ENCODE assay signal across 12 mouse cellular contexts in genomic region chr8:122531312-122531711, GRCm38 (mm10). TPM values are rescaled to one million over a fixed set of nuclear protein-coding genes. Genes with fewer than 3 reads are reported as not detected.
DNase-seq lines count a peak whose midpoint lies in the region; ATAC-seq and TF ChIP-seq lines count a peak whose summit lies in the region.
"Had no signal": no experiment of that assay in that cellular context is flagged by ENCODE, and none has a peak within 500 bp of the region (broad histone marks: within the 10 kb centered on the region; RNA-seq: fewer than 3 reads in every experiment).

No protein-coding gene starts in this region.

- no peak overlapping the region for H3K4me3 ChIP-seq in heart, embryonic 10.5 days
- H3K4me3 ChIP-seq in lung, embryonic 16.5 days (ENCODE audit: low read length): no peak overlapping the region
- no peak overlapping the region for H3K4me3 ChIP-seq in heart, embryonic 14.5 days (ENCODE audit: control insufficient read depth in 1 of 2, insufficient read depth in 1 of 2, low read depth in 1 of 2, low read length in 2 of 2)
- no peak overlapping the region for H3K4me3 ChIP-seq in liver, postnatal 0 days (ENCODE audit: low read depth, low read length)
- H3K4me3 ChIP-seq: forebrain, embryonic 12.5 days had no signal

- H3K9ac ChIP-seq in lung, embryonic 16.5 days (ENCODE audit: low read length): no peak overlapping the region
- H3K9ac ChIP-seq in heart, embryonic 14.5 days (ENCODE audit: low read length): peak overlapping the region; percentile 22; the same call in 1 of the 2 replicates
- no peak overlapping the region for H3K9ac ChIP-seq in liver, postnatal 0 days (replicated peaks)
- H3K9ac ChIP-seq: forebrain, embryonic 12.5 days had no signal

- H3K9me3 ChIP-seq in heart, embryonic 10.5 days: no peaks in the 10 kb centered on the region
- no peaks in the 10 kb centered on the region for H3K9me3 ChIP-seq in lung, embryonic 16.5 days (ENCODE audit: control insufficient read depth, low read length)
- no peaks in the 10 kb centered on the region for H3K9me3 ChIP-seq in heart, embryonic 14.5 days (ENCODE audit: control insufficient read depth, low read length)
- H3K9me3 ChIP-seq in liver, postnatal 0 days (ENCODE audit: low read length): no peaks in the 10 kb centered on the region
- H3K9me3 ChIP-seq: forebrain, embryonic 12.5 days had no signal

- intact Hi-C loops in heart, postnatal 14 days (cut with DNase I): loop anchor here (2.0 kb wide), 1 partner anchor 15 kb away; no protein-coding TSS in a partner anchor

- 66% methylated on average over 8 of the region's 8 CpGs for WGBS in heart, embryonic 10.5 days
- 72% methylated on average over 8 of the region's 8 CpGs for WGBS in lung, embryonic 16.5 days
- 54% methylated on average over 8 of the region's 8 CpGs for WGBS in heart, embryonic 14.5 days
- 84% methylated on average over 8 of the region's 8 CpGs for WGBS in liver, postnatal 0 days (ENCODE audit: insufficient replicate concordance)

- H3K36me3 ChIP-seq in heart, embryonic 10.5 days: peaks cover 31% of the 10 kb centered on the region
- no peaks in the 10 kb centered on the region for H3K36me3 ChIP-seq in lung, embryonic 16.5 days (ENCODE audit: control insufficient read depth, insufficient read depth, low read length)
- no peaks in the 10 kb centered on the region for H3K36me3 ChIP-seq in heart, embryonic 14.5 days (ENCODE audit: control insufficient read depth, insufficient read depth, low read length)
- H3K36me3 ChIP-seq in liver, postnatal 0 days (replicated peaks; ENCODE audit: insufficient read depth, low read length): no peaks in the 10 kb centered on the region; the same call in 1 of the 2 replicates
- H3K36me3 ChIP-seq: forebrain, embryonic 12.5 days had no signal

- H3K4me1 ChIP-seq in heart, embryonic 10.5 days: peaks cover 74% of the 10 kb centered on the region
- peaks cover 22% of the 10 kb centered on the region for H3K4me1 ChIP-seq in lung, embryonic 16.5 days (replicated peaks; ENCODE audit: control insufficient read depth, insufficient read depth, low read length)
- peaks cover 20 to 37% of the 10 kb centered on the region in 2 experiments for H3K4me1 ChIP-seq in heart, embryonic 14.5 days (ENCODE audit: control insufficient read depth in 2 of 2, insufficient read depth in 2 of 2, low read length in 2 of 2)
- H3K4me1 ChIP-seq in liver, postnatal 0 days (ENCODE audit: insufficient read depth): peaks cover 17% of the 10 kb centered on the region
- H3K4me1 ChIP-seq: forebrain, embryonic 12.5 days had no signal

- no peak for TF ChIP-seq CTCF in liver, postnatal 0 days (IDR thresholded peaks at IDR 0.05; ENCODE audit: low read depth)

- H3K27ac ChIP-seq in heart, embryonic 10.5 days: peak overlapping the region; percentile 85
- peak overlapping the region; percentile 0 for H3K27ac ChIP-seq in lung, embryonic 16.5 days (ENCODE audit: low read length)
- H3K27ac ChIP-seq in heart, embryonic 14.5 days (replicated peaks in 1 of 2; ENCODE audit: control insufficient read depth in 1 of 2, insufficient read depth in 1 of 2, low read depth in 2 of 2, low read length in 2 of 2): peak overlapping the region; percentile 65 to 73
- H3K27ac ChIP-seq in liver, postnatal 0 days (ENCODE audit: low read depth): peak overlapping the region; percentile 44
- H3K27ac ChIP-seq: forebrain, embryonic 12.5 days had no signal

- ATAC-seq in lung, embryonic 16.5 days (ENCODE audit: low read depth): no peak
- ATAC-seq in heart, embryonic 14.5 days (ENCODE audit: insufficient number of reproducible peaks, insufficient read depth, low FRiP score, low read depth): no peak
- 0 out of 2 replicates have a peak, but pooled peaks have one; percentile 21 for ATAC-seq in liver, postnatal 0 days

- no peak for DNase-seq in heart, embryonic 10.5 days (ENCODE audit: low spot score)
- no peak for DNase-seq in heart, postnatal 14 days
- DNase-seq in lung, postnatal 10 days: no peak
- no peak for DNase-seq in liver, postnatal 0 days
- no peak for DNase-seq in adrenal gland, postnatal 10 days
- no peak for DNase-seq in T-cell, adult 2 months (ENCODE audit: low spot score)
- DNase-seq: cerebellum, adult 8-10 months; thymus, postnatal 4 days had no signal

- TF ChIP-seq EP300 in liver, postnatal 0 days (IDR thresholded peaks at IDR 0.05; ENCODE audit: low read depth): no peak

- H3K27me3 ChIP-seq in heart, embryonic 10.5 days (ENCODE audit: insufficient read depth, poor library complexity, severe bottlenecking): no peaks in the 10 kb centered on the region
- H3K27me3 ChIP-seq in lung, embryonic 16.5 days (ENCODE audit: control insufficient read depth, insufficient read depth, low read depth, low read length): no peaks in the 10 kb centered on the region
- H3K27me3 ChIP-seq in heart, embryonic 14.5 days (ENCODE audit: control insufficient read depth, insufficient read depth, low read length): no peaks in the 10 kb centered on the region
- H3K27me3 ChIP-seq in liver, postnatal 0 days (ENCODE audit: insufficient read depth, low read length): no peaks in the 10 kb centered on the region

- H3K4me2 ChIP-seq in lung, embryonic 16.5 days (ENCODE audit: low read depth, low read length): no peak overlapping the region
- no peak overlapping the region; the same call in 1 of the 2 replicates for H3K4me2 ChIP-seq in heart, embryonic 14.5 days (ENCODE audit: low read length)
- no peak overlapping the region for H3K4me2 ChIP-seq in liver, postnatal 0 days (ENCODE audit: low read depth, low read length)
- H3K4me2 ChIP-seq: forebrain, embryonic 12.5 days; midbrain, embryonic 11.5 days had no signal

RNA-seq across cellular contexts. Expression of gene Piezo1, which starts 19.8 kb away (rescaled TPM):
- 23.7 and 29.3 TPM in 2 replicates for polyA plus RNA-seq in heart, embryonic 10.5 days (2016; fragmentation: Nextera tagmentation; extraction: Ambion mirVana)
- total RNA-seq in heart, postnatal 14 days (2021): 10 to 100 TPM; 27.2 to 30.2 TPM
- 23.3 and 30.0 TPM in 2 replicates for polyA plus RNA-seq in lung, embryonic 16.5 days (2015; fragmentation: Nextera tagmentation; extraction: Ambion mirVana)
- 14.9 and 16.3 TPM in 2 replicates for polyA plus RNA-seq in heart, embryonic 14.5 days (2014; fragmentation: Nextera tagmentation; extraction: Ambion mirVana)
- 2.6 and 3.4 TPM in 2 replicates for polyA plus RNA-seq in liver, postnatal 0 days (2015; fragmentation: Nextera tagmentation; extraction: Ambion mirVana)
- total RNA-seq in adrenal gland, postnatal 10 days (2021): 10 to 100 TPM; 31.5 to 41.5 TPM

RNA-seq across cellular contexts. Expression of gene Cdt1, which starts 36.5 kb away (rescaled TPM):
- 47.6 TPM in 2 replicates for polyA plus RNA-seq in heart, embryonic 10.5 days (2016; fragmentation: Nextera tagmentation; extraction: Ambion mirVana)
- total RNA-seq in heart, postnatal 14 days (2021): 1 to 10 TPM; 3.6 to 4.6 TPM
- polyA plus RNA-seq in lung, embryonic 16.5 days (2015; fragmentation: Nextera tagmentation; extraction: Ambion mirVana): 39.1 and 41.1 TPM in 2 replicates
- 23.2 and 27.6 TPM in 2 replicates for polyA plus RNA-seq in heart, embryonic 14.5 days (2014; fragmentation: Nextera tagmentation; extraction: Ambion mirVana)
- polyA plus RNA-seq in liver, postnatal 0 days (2015; fragmentation: Nextera tagmentation; extraction: Ambion mirVana): 19.8 and 23.7 TPM in 2 replicates
- total RNA-seq in adrenal gland, postnatal 10 days (2021): 10 to 100 TPM; 17.2 to 20.7 TPM

RNA-seq across cellular contexts. Expression of gene Aprt, which starts 45.4 kb away (rescaled TPM):
- 318 and 361 TPM in 2 replicates for polyA plus RNA-seq in heart, embryonic 10.5 days (2016; fragmentation: Nextera tagmentation; extraction: Ambion mirVana)
- total RNA-seq in heart, postnatal 14 days (2021): 10 to 100 TPM; 32.7 to 34.5 TPM
- polyA plus RNA-seq in lung, embryonic 16.5 days (2015; fragmentation: Nextera tagmentation; extraction: Ambion mirVana): 279 and 290 TPM in 2 replicates
- polyA plus RNA-seq in heart, embryonic 14.5 days (2014; fragmentation: Nextera tagmentation; extraction: Ambion mirVana): 240 and 243 TPM in 2 replicates
- 223 and 249 TPM in 2 replicates for polyA plus RNA-seq in liver, postnatal 0 days (2015; fragmentation: Nextera tagmentation; extraction: Ambion mirVana)
- total RNA-seq in adrenal gland, postnatal 10 days (2021): 10 to 100 TPM; 67.5 to 72.3 TPM

RNA-seq across cellular contexts. Expression of gene Ctu2, which starts 55.4 kb away (rescaled TPM):
- polyA plus RNA-seq in heart, embryonic 10.5 days (2016; fragmentation: Nextera tagmentation; extraction: Ambion mirVana): 40.5 and 45.9 TPM in 2 replicates
- 10 to 100 TPM; 10.8 TPM for total RNA-seq in heart, postnatal 14 days (2021)
- polyA plus RNA-seq in lung, embryonic 16.5 days (2015; fragmentation: Nextera tagmentation; extraction: Ambion mirVana): 34.7 and 36.9 TPM in 2 replicates
- 24.9 and 33.0 TPM in 2 replicates for polyA plus RNA-seq in heart, embryonic 14.5 days (2014; fragmentation: Nextera tagmentation; extraction: Ambion mirVana)
- polyA plus RNA-seq in liver, postnatal 0 days (2015; fragmentation: Nextera tagmentation; extraction: Ambion mirVana): 17.8 and 20.9 TPM in 2 replicates
- 10 to 100 TPM; 21.2 to 21.4 TPM for total RNA-seq in adrenal gland, postnatal 10 days (2021)

RNA-seq across cellular contexts. Expression of gene Rnf166, which starts 55.4 kb away (rescaled TPM):
- polyA plus RNA-seq in heart, embryonic 10.5 days (2016; fragmentation: Nextera tagmentation; extraction: Ambion mirVana): 37.1 and 38.8 TPM in 2 replicates
- 10 to 100 TPM; 28.7 to 28.9 TPM for total RNA-seq in heart, postnatal 14 days (2021)
- 38.1 and 40.1 TPM in 2 replicates for polyA plus RNA-seq in lung, embryonic 16.5 days (2015; fragmentation: Nextera tagmentation; extraction: Ambion mirVana)
- polyA plus RNA-seq in heart, embryonic 14.5 days (2014; fragmentation: Nextera tagmentation; extraction: Ambion mirVana): 39.8 and 40.8 TPM in 2 replicates
- polyA plus RNA-seq in liver, postnatal 0 days (2015; fragmentation: Nextera tagmentation; extraction: Ambion mirVana): 18.5 and 18.9 TPM in 2 replicates
- 10 to 100 TPM; 40.4 to 42.0 TPM for total RNA-seq in adrenal gland, postnatal 10 days (2021)

Comparison
In these comparisons a context has a peak if more than half of its experiments do, and no peak if none do; other contexts are left out.
1. H3K27ac ChIP-seq: peak in every context shown above with its lines; median percentile 85 in heart, embryonic 10.5 days; 69 in heart, embryonic 14.5 days; 44 in liver, postnatal 0 days; 0 in lung, embryonic 16.5 days.